Mouse (Mus musculus): ENCODE measurements at regions not wholly inside any gene's neighbourhood (a gene's known extent, or its start where the extent isn't known, plus 50 kb on each side); places are given as distances from the start of the nearest gene placed in this dataset.
"Not testable (repeated sequence)": the region's sequence is repeated elsewhere in the genome, so short reads cannot be mapped to it uniquely, and the experiment has no call there.

- no peak for DNase-seq
Measured at GRCm38 (mm10) chr1:166901574-166901973, 99.6 kb upstream of the Fam78b start.

DNA sequence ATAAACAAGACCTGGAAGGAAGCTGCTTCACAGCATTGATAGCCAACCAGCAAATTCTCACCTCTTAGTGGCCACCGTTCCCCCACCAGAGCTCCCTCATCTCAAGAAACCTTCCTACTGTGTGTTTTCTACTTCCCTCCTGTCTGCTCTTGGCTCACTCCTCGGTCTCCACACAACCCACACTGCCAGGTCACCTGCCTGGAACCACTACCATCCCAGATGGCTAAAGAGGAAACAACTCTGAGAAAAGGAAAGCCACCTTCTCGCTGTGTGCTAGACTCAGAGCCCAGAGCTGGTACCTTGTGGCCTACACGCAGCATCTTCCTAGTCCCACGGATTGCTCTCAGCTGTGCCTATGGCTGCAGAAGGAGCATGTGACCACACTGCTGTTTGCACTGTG lies 97.8 kb upstream of the Fam78b start:
- no peak for DNase-seq

DNA sequence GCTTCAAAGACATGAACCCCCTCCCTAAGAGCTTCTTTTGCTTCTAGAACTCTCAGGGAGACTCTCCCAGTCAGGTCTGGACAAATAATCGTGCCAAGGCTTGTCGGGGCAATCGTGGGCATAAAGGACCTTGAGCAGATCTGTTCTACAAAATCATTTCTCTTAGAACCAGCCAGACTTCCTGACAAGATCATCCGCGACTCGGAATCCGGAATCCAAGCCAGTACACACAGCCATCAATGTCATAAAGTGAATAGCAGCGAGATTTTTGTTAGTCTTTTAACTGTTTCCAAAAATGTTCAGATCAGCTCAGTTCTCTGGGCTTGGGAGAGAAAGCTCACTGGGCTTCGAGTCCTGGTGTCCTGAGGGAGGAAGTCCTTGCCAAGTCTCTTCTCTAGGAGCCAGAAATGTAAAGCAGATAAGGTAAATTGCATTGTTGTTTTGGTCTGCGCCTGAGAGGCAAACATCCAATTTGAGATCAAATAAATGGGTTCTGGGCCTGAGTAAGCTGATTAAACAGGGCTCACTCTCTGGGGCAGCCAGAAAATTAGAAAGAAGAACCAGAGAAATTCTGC lies 92.9 kb upstream of the Fam78b start:
- DNase-seq, result no peak

GRCm38 (mm10) chr1:166912195-166912594 lies 89.0 kb upstream of the Fam78b start:
- not testable (repeated sequence) for DNase-seq

DNA sequence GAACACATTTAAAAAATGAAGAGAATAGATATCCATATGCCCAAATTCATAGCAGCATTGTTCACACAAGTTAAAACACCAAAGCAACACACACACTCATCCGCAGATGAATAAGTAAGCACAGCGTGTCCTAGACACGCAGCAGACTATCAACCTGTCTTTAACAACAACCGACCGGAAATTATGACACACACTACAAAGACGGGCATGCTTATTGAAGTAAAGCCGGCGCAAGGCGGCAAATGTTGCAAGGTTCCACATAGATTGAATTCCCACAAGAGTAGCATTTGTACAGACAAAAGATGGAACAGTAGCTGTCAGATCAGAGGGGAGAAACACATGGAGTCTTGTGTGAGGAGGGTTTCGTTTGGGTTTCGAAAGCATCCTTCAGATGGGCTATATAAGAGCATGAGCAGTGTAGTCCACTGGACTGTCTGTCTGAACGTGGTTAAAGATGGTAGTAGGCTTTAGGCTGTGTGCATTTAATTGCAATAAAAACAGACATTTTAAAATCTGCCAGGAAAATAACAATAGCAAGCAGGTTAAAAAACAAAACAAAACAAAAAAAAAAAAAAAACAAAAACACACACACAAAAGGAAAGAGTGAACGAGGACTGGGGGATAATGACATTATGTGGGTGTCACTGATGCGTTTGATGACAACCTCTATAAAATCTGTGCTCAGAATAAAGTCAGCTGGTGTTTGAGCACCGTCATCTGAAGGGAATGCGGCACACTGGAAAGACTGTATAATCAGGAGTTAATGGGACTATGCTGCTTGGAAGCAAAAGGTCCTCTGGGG lies 78.1 kb upstream of the Fam78b start:
- DNase-seq, result no peak

- no peak for DNase-seq
Measured at GRCm38 (mm10) chr1:166923713-166923975, 77.6 kb upstream of the Fam78b start.

DNA sequence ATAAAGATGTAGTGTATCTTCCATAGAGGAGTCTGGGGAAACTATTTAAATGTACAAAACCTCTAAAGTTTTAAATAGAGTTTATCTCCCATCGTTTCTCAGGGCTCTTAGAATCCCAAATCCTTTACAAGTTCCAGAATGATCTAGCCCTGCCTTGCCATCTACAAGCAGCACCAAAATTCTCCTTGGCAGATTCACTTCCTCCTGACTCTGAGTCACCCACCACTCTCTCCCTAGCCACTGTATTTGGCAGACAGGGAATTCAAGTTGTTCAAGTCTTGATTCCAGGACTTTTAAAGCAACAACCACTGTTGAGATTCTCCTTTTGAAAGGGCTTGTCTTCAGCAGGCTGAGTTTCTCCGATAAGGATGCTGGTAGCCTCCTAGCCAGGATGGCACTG lies 77.1 kb upstream of the Fam78b start:
- DNase-seq, result no peak

GRCm38 (mm10) chr1:166926078-166926477 lies 75.1 kb upstream of the Fam78b start:
- DNase-seq, result no peak

DNA sequence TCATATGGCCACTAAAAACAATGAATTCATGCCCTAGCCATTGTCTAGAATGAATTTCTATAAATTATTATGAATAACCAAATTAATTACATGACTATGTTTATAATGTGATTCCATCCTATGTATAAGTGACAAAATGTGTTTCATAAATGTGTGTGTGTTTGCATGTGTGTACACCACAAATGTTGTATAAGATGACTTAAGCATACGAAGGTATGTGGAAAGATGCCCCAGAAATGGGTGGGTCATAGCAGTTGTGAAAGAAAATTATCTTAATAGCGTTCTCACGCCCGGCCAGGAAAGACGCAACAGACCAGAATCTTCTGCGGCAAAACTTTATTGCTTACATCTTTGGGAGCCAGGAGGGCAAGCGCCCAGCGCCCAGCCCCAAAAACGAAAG lies 61.5 kb upstream of the Fam78b start:
- not testable (repeated sequence) for DNase-seq

DNA sequence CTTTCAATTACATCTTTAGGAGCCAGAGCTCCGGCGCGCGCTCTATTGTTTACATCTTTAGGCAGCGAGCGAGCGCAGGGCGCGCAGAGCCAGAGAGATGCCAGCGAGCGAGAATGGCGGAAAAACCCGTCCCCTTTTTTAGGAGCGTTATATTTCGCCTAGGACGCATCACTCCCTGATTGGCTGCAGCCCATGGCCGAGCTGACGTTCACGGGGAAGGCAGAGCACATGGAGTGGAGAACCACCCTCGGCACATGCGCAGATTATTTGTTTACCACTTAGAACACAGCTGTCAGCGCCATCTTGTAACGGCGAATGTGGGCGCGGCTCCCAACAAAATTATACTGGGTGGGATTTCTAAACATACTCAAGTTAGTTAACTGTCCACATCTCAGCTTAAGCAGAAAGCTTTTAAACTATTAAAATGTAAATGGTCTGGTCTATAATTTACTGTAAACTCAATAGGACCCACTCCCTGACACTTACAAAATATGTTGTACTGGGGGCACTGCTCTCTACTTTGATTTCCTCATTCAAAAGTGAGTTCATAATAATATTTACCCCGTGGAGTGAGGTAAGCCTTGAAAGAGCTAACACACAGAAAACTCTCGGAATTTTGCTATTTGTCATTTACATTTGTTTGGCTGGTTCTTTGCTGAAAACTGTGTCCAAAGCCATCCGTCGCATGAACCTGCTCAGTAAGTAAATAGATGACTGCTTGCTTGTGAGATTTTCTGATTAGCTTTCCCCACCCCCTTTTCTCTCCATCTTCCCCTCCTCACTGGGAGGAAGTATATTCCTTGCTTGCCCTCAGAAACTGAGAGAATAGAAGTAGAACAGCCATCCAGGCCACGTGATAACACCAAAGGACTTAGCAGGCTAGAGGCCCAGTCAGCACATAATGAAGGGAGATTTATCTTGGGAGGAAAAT lies 60.8 kb upstream of the Fam78b start:
- not testable (repeated sequence) for DNase-seq

GRCm38 (mm10) chr1:166942201-166942600 lies 59.0 kb upstream of the Fam78b start:
- no peak for DNase-seq

DNA sequence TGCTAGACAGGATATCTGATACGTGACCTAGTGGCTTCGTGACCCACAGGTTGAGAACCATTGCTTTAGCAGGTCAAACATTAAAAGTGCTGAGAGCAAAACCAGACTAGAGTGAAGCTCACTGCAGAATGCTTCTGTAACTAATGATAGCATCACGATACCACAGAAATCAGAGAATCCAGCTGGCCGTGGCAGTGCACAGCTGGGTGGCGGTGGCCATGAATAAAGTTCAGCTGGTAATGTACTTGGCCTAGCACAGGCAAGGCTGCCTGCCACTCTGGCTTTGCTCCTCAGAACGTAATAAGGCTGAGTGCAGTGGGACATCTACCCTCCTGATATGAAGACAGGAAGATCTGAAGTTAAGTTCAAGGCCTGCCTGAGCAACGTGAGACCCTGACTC lies 56.7 kb upstream of the Fam78b start:
- DNase-seq, result no peak

DNA sequence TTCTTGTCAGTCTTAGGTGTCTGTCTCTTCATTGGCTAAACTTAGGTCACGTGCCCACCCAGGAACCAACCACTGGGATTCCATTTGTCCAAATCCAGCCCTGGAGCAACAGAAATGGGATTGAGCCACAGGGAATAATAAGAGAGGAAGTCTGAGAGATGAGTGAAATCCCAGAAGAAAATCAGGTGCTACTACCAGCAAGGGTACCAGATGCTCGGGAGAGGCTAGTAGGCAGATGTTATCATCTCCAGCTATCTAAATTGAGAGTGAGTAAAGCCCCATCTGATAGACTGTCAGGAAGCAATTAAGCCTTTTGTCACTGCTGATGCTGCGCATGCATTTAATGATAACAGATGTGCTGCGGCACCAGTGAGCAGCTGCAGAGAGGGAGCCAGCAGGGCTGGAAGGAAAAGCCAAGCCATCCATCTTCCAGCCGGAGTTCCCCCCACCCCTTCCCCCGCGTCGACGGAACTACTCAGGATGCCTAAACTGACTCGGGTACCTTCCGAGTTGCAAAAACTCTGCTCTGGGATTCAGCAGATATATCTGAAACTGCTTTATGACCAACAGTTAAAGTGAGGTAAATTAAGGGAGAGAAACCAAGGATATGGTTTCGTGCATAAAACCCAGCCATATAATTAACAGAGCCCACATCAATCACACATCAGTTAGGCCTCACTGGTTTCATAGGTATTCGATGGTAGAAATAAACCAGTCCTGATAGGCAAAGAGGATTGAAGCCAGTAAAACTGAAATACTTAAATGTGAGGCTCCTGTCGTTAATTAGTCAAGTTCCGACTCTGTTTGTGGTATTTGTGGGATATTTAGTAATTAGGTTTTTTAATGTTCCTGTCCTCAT lies 53.1 kb upstream of the Fam78b start:
- no peak for DNase-seq
